Mouse (Mus musculus): ENCODE results near the gene Pik3r1. TPM values are rescaled to one million over a fixed set of nuclear protein-coding genes. Genes with fewer than 3 reads are reported as not detected.

Pik3r1 gene
- polyA plus RNA-seq, 1 experiment from 2014 or later = 53.0 TPM

DNA sequence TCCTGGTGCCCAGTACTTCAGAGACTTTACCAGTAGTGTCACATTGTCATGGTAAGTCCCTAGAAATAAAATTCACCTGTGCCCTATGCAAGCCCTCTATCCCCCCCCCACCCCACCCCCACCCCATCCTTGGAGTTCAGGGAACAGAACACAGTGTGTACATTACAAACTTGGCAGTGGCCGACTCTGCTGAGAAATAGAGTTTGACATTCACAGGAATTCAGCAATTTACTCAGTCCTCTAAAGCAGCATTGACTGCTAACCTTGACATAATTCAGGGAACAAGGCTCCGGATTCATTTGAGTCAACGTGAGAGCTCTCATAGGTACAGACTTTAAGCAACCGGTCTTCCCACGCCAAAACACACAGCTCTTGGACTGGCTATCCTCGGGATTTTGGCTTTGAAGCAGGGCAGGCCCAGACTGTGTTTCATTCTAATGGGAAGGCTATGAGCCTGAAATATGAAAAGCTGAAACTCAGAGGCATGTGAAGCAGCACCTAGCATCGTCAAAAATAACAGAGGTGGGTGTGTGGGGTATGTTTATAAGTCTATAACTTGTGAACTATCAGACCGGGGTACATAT is 21.9 kb downstream of the Pik3r1 start:
- Histone ChIP-seq H3K27me3 (ENCODE audit: control insufficient read depth, insufficient read depth, low read length) (no peaks in the 10 kb centered on the region), H3K27ac (ENCODE audit: low read length) (no peak overlapping the region), H3K9ac (ENCODE audit: low read length) (no peak overlapping the region), H3K4me3 (replicated peaks; ENCODE audit: low read length) (no peak overlapping the region), H3K36me3 (ENCODE audit: control insufficient read depth, insufficient read depth, low read length) (no peaks in the 10 kb centered on the region), H3K4me2 (ENCODE audit: low read depth, low read length) (no peak overlapping the region), H3K9me3 (replicated peaks; ENCODE audit: control insufficient read depth, low read length) (no peaks in the 10 kb centered on the region), H3K4me1 (ENCODE audit: control insufficient read depth, insufficient read depth, low read length) (peaks cover 52% of the 10 kb centered on the region)
- ATAC-seq (ENCODE audit: insufficient read depth, low FRiP score) = 0 out of 2 replicates have a peak, but pooled peaks have one; percentile 20
- 43% methylated on average over 8 of the region's 8 CpGs for WGBS

DNA sequence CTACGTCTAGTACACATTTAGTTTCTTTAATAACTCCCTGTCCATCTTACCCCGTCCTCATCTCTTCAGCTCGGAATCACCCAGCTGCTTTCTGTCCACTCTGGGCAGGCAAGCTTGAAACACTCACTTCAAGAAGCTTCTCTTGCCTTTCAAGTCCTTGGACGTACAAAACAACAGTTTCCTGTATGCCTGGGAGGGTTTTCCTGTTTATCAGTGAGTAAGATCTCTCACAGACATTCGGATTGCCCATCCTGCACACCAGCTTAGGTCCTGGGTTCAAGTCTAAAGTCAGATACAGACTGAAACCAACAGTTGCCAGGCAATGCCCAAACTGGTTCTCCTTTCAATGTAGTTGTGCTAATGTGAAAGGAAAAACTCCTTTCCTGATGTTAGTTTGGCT is 23.1 kb downstream of the Pik3r1 start:
- Histone ChIP-seq H3K9ac (ENCODE audit: low read length) (no peak overlapping the region), H3K4me2 (ENCODE audit: low read depth, low read length) (no peak overlapping the region), H3K4me3 (replicated peaks; ENCODE audit: low read length) (no peak overlapping the region), H3K36me3 (ENCODE audit: control insufficient read depth, insufficient read depth, low read length) (no peaks in the 10 kb centered on the region), H3K27me3 (ENCODE audit: control insufficient read depth, insufficient read depth, low read length) (no peaks in the 10 kb centered on the region), H3K27ac (ENCODE audit: low read length) (peak overlapping the region; percentile 60; the same call in 1 of the 2 replicates), H3K9me3 (replicated peaks; ENCODE audit: control insufficient read depth, low read length) (no peaks in the 10 kb centered on the region), H3K4me1 (ENCODE audit: control insufficient read depth, insufficient read depth, low read length) (peaks cover 64% of the 10 kb centered on the region)
- ATAC-seq (ENCODE audit: insufficient read depth, low FRiP score) = no peak
- 37% methylated on average over 5 of the region's 5 CpGs for WGBS

- Histone ChIP-seq H3K9ac (ENCODE audit: low read length) (no peak overlapping the region), H3K9me3 (replicated peaks; ENCODE audit: control insufficient read depth, low read length) (no peaks in the 10 kb centered on the region), H3K4me1 (ENCODE audit: control insufficient read depth, insufficient read depth, low read length) (peaks cover 70% of the 10 kb centered on the region), H3K4me2 (ENCODE audit: low read depth, low read length) (no peak overlapping the region), H3K36me3 (ENCODE audit: control insufficient read depth, insufficient read depth, low read length) (no peaks in the 10 kb centered on the region), H3K4me3 (replicated peaks; ENCODE audit: low read length) (no peak overlapping the region), H3K27ac (ENCODE audit: low read length) (peak overlapping the region; percentile 87), H3K27me3 (ENCODE audit: control insufficient read depth, insufficient read depth, low read length) (no peaks in the 10 kb centered on the region)
- no peak for ATAC-seq (ENCODE audit: insufficient read depth, low FRiP score)
- 59% methylated on average over 2 of the region's 2 CpGs for WGBS
Measured at GRCm38 (mm10) chr13:101744053-101744452, 24.0 kb downstream of the Pik3r1 start.

- Histone ChIP-seq H3K27ac (ENCODE audit: low read length) (peak overlapping the region; percentile 87), H3K27me3 (ENCODE audit: control insufficient read depth, insufficient read depth, low read length) (no peaks in the 10 kb centered on the region), H3K4me1 (ENCODE audit: control insufficient read depth, insufficient read depth, low read length) (peaks cover 74% of the 10 kb centered on the region), H3K9me3 (replicated peaks; ENCODE audit: control insufficient read depth, low read length) (no peaks in the 10 kb centered on the region), H3K4me3 (replicated peaks; ENCODE audit: low read length) (no peak overlapping the region), H3K36me3 (ENCODE audit: control insufficient read depth, insufficient read depth, low read length) (no peaks in the 10 kb centered on the region), H3K4me2 (ENCODE audit: low read depth, low read length) (no peak overlapping the region), H3K9ac (ENCODE audit: low read length) (no peak overlapping the region)
- ATAC-seq (ENCODE audit: insufficient read depth, low FRiP score) = no peak
- WGBS = 41% methylated on average over 7 of the region's 8 CpGs
Measured at GRCm38 (mm10) chr13:101743247-101743646, 24.8 kb downstream of the Pik3r1 start.

DNA sequence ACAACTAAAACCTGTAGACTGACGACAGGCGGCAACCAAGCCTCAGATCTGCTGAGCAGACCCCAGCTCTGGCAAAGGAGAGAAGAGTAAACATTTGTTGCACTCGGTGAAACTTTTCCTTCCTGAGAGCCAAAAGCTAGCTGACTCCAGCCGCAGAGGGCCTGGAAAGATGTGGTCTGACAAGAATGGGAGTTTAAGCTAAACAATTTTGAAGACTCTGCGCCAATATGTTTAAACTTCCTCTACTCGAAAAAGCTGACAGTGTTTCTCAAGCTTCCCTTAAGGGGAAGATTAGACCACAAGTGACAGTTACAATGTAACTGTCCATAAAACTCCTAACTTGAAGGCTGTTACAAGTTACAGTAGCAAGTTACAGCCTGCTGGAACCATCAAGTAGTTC is 25.4 kb downstream of the Pik3r1 start:
- Histone ChIP-seq H3K4me2 (ENCODE audit: low read depth, low read length) (0 out of 2 replicates have a peak overlapping the region, but pooled peaks have one; percentile 27), H3K4me3 (replicated peaks; ENCODE audit: low read length) (no peak overlapping the region), H3K9me3 (replicated peaks; ENCODE audit: control insufficient read depth, low read length) (no peaks in the 10 kb centered on the region), H3K36me3 (ENCODE audit: control insufficient read depth, insufficient read depth, low read length) (no peaks in the 10 kb centered on the region), H3K4me1 (ENCODE audit: control insufficient read depth, insufficient read depth, low read length) (peaks cover 76% of the 10 kb centered on the region), H3K27ac (ENCODE audit: low read length) (peak overlapping the region; percentile 47), H3K9ac (ENCODE audit: low read length) (no peak overlapping the region), H3K27me3 (ENCODE audit: control insufficient read depth, insufficient read depth, low read length) (no peaks in the 10 kb centered on the region)
- WGBS = 14% methylated on average over 6 of the region's 6 CpGs
- ATAC-seq (ENCODE audit: insufficient read depth, low FRiP score) = no peak

DNA sequence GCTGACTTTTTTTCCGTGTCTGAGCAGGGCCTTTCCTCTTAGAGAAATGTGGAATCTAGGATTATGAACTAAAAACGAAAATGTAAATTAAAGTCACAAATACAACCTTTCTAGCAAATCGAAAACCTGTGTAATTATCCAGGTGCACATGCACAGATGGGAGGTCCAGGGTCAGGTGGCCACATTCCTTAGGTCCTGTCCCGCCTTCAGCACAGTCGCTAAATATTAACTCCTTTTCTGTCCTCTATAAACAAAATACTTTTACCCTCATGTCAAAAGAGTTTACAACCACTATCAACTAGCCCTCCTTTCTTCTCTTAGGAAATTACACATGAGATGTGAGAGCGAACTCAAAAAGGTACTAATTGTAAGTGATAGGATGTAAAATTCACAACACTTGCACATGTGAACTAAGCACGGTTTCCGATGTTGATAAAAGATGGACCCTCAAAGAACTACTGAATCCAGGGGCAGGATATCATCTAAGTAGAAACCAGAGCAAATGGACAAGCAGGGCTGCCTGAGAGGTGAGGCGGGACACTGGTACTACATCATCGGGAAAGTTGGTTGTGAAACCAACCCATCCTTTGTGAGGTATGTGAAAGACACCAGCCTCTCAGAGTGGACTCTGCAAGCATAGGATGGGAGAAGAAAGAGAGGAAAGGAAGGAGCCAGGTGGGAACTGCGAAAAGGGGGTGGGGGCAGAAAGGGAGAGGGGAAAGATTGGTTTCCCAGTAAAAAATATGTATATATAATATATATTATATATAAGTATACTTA is 26.3 kb downstream of the Pik3r1 start:
- peak overlapping the region; percentile 57; the same call in 1 of the 2 replicates for H3K27ac ChIP-seq (ENCODE audit: low read length)
- no peak overlapping the region for H3K9ac ChIP-seq (ENCODE audit: low read length)
- WGBS = 52% methylated on average over 11 of the region's 11 CpGs
- no peaks in the 10 kb centered on the region for H3K27me3 ChIP-seq (ENCODE audit: control insufficient read depth, insufficient read depth, low read length)
- peaks cover 84% of the 10 kb centered on the region for H3K4me1 ChIP-seq (ENCODE audit: control insufficient read depth, insufficient read depth, low read length)
- H3K4me3 ChIP-seq (replicated peaks; ENCODE audit: low read length) = no peak overlapping the region
- no peak for ATAC-seq (ENCODE audit: insufficient read depth, low FRiP score)
- H3K4me2 ChIP-seq (ENCODE audit: low read depth, low read length) = no peak overlapping the region
- H3K9me3 ChIP-seq (replicated peaks; ENCODE audit: control insufficient read depth, low read length) = no peaks in the 10 kb centered on the region
- no peaks in the 10 kb centered on the region for H3K36me3 ChIP-seq (ENCODE audit: control insufficient read depth, insufficient read depth, low read length)

GRCm38 (mm10) chr13:101739732-101740381 is 28.2 kb downstream of the Pik3r1 start:
- H3K4me2 ChIP-seq (ENCODE audit: low read depth, low read length) = no peak overlapping the region
- no peak for ATAC-seq (ENCODE audit: insufficient read depth, low FRiP score)
- no peak overlapping the region for H3K9ac ChIP-seq (ENCODE audit: low read length)
- H3K9me3 ChIP-seq (replicated peaks; ENCODE audit: control insufficient read depth, low read length) = no peaks in the 10 kb centered on the region
- no peak overlapping the region for H3K4me3 ChIP-seq (replicated peaks; ENCODE audit: low read length)
- no peaks in the 10 kb centered on the region for H3K36me3 ChIP-seq (ENCODE audit: control insufficient read depth, insufficient read depth, low read length)
- no peaks in the 10 kb centered on the region for H3K27me3 ChIP-seq (ENCODE audit: control insufficient read depth, insufficient read depth, low read length)
- peak overlapping the region; percentile 12; the same call in 1 of the 2 replicates for H3K27ac ChIP-seq (ENCODE audit: low read length)
- WGBS = 43% methylated on average over 4 of the region's 4 CpGs
- peaks cover 78% of the 10 kb centered on the region for H3K4me1 ChIP-seq (ENCODE audit: control insufficient read depth, insufficient read depth, low read length)

DNA sequence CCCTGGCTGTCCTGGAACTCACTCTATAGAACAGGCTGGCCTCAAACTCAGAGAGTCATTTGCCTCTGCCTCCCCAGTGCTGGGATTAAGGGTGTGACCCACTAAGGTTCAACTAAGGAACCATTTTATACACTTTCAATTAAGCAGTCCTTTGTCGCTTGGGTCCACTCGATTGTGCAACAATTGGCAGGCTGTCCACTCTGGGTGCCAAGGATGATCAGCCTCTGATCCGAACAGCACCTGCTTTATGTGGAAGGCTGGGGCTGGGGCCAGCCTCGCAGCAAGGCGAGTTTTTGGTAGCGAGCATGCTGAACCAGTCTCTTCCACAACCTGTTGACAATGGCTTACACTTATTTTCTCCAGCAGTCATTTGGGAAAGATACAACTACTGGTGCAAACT is 29.2 kb downstream of the Pik3r1 start:
- 72% methylated on average over 6 of the region's 6 CpGs for WGBS
- no peak overlapping the region for H3K9ac ChIP-seq (ENCODE audit: low read length)
- H3K4me3 ChIP-seq (replicated peaks; ENCODE audit: low read length) = no peak overlapping the region
- H3K27ac ChIP-seq (ENCODE audit: low read length) = no peak overlapping the region
- peaks cover 74% of the 10 kb centered on the region for H3K4me1 ChIP-seq (ENCODE audit: control insufficient read depth, insufficient read depth, low read length)
- H3K27me3 ChIP-seq (ENCODE audit: control insufficient read depth, insufficient read depth, low read length) = no peaks in the 10 kb centered on the region
- ATAC-seq (ENCODE audit: insufficient read depth, low FRiP score) = no peak
- H3K36me3 ChIP-seq (ENCODE audit: control insufficient read depth, insufficient read depth, low read length) = no peaks in the 10 kb centered on the region
- H3K4me2 ChIP-seq (ENCODE audit: low read depth, low read length) = no peak overlapping the region
- no peaks in the 10 kb centered on the region for H3K9me3 ChIP-seq (replicated peaks; ENCODE audit: control insufficient read depth, low read length)

Data from stomach, embryonic 16.5 days (tissue).